Mouse (Mus musculus) heart, postnatal 10 days (tissue): ENCODE measurements around the gene Apoa4. TPM values are rescaled to one million over a fixed set of nuclear protein-coding genes. Genes with fewer than 3 reads are reported as not detected.

Source experiments
- DNase-seq, 2 experiments: peaks; one replicate each; pipeline ENCODE4 v3.0.0; 2021
- intact Hi-C: fragments of 180-260 bp; cut with DNase I; formaldehyde crosslinking; loops from one replicate; pipeline ENCODE4 v1.15.1; 2025
- total RNA-seq, 2 experiments: library from RNA; stranded (reverse); gene quantifications; 2 replicates each; pipeline ENCODE4 v1.2.3; 2021

Gene Apoa4
- total RNA-seq, 2 experiments from 2014 or later = not detected

DNA sequence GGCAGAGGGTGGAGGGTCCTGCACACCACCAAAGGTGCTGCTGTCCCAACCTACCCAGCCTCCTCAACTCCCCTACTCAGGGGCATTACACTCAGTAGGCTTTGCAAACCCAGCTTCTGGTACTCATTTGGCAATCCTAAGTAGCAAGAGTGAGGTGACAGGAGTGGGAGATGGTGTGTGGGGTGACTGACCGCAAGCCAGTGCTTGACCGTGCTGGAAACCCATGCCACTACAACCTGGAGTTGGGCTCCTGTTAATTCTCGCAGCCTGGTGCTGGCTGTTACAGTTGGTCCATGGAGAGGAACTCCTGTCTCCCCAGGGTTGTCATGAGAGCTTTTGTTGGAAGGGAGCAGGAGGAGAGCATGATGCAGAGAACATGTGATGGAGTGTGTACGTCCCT lies 30.3 kb downstream of the Apoa4 start:
- intact Hi-C loops = no loop called here

GRCm38 (mm10) chr9:46272070-46272469 lies 31.6 kb downstream of the Apoa4 start:
- no peak for DNase-seq
- intact Hi-C loops = no loop called here

More for the DNA sequence above, 30.3 kb downstream of the Apoa4 start:
- no peak for DNase-seq

DNA sequence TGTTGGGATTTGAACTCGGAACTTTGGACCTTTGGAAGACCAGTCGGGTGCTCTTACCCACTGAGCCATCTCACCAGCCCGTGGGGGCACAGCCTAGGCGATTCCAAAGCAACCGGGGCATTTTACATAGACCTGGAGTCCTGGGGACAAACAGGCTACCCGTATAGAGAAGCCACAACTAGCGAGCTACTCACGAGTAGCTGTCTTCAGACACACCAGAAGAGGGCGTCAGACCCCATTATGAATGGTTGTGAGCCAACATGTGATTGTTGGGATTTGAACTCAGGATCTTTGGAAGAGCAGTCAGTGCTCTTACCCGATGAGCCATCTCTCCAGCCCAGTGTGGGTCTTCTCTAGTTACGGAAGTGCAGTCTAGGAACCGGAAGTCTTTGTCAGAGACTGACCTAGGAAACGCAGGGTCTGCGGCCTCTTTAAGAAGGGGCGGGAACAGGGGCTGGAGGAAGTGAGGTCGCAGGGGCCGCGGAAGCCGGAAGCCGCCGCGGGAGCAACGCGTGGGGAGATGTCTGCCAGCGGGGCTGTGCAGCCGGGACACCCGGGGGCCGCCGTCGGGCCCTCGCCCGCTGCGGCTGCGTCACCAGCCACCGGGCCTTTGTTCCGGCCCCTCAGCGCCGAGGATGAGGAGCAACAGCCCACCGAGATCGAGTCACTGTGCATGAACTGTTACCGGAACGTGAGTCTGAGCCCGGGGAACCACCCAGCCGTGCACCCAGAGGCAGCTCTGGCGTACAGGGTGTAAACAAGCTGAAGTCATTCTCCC lies 32.4 kb downstream of the Apoa4 start, which contains the start of gene Zpr1:
TSS of gene Zpr1 (plus strand) at position 388 of the 778 bp plus-strand sequence.
- intact Hi-C loops = no loop called here

DNA sequence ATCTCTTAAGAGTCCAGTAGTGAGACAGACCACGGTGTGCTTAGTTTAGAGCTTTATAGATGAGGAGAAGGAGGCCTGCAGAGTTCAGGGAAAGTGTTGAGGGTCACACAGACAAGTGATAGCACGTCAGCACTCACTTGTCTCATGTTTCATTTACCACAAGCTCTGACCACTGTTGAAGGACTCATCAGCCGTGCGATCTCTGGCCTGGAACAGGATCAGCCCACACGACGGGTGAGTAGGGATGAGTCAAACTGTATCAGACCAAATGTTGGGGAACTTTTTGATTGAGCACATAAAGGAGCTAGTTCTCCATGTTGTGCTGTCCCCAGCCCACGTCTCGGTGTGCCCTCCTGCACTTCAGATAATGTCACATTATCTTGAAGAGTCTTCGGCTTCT lies 34.0 kb downstream of the Apoa4 start:
- DNase-seq = no peak
- intact Hi-C loops = no loop called here

More for the DNA sequence above, 32.4 kb downstream of the Apoa4 start, which contains the start of gene Zpr1:
- peak; percentile 92 to 94 for DNase-seq

DNA sequence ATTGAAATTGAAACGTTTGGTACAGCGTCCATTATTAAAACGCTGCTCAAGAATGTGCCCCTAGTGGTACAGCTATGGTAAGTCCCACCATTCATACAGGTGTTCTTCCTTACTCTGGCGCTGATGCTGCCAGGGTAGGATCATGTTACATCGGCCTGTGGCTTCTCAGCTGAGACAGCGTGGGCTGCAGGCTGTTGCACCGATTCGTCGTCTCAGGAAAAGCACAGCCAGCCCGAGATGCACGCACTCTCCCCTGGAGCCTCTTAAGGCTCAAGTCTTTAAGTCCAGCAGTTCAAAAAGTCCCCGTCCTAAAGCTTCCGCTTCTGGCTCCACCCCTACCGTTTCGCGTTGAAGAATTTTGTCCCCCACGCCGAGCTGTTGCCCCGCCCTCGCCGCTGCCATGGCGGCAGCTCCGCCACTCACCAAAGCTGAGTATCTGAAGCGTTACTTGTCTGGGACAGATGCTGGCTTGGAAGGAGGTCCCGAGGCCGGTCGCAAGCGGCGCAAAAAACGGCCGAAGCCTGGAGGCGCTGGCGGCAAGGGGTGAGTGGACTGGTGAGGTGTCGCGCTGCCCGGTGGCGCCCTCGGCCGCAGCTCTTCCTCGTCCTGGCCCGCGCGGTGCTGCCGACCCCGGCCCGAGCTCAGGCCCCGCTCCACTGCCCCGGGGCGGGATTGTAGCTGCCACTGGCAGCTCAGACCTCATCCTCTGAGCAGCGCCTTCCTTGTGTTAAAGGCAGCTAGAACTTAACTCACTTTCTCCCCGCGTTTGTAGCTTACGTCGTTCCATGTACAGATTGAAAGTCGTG lies 42.3 kb downstream of the Apoa4 start, which contains the start of gene Bud13:
TSS of gene Bud13 (plus strand) at position 378 of the 806 bp plus-strand sequence.
- intact Hi-C loops = no loop called here
- peak; percentile 96 to 97 for DNase-seq

Other genes starting within 250 kb of the Apoa4 start
- gene Pafah1b2, start 228.0 kb upstream of the Apoa4 start, total RNA-seq = 10 to 100 TPM; 85.1 to 87.3 TPM
- 10 to 100 TPM; 61.8 to 72.7 TPM for gene Sik3, start 227.9 kb upstream of the Apoa4 start, total RNA-seq
- under 1 TPM; 0.26 to 0.50 TPM for gene Apoa1, start 12.1 kb upstream of the Apoa4 start, total RNA-seq
- gene Apoc3, start 5.1 kb upstream of the Apoa4 start, total RNA-seq = not detected
- not detected for gene Apoa5, start 27.9 kb downstream of the Apoa4 start, total RNA-seq
- gene Zpr1, start 32.4 kb downstream of the Apoa4 start, total RNA-seq = 10 to 100 TPM; 22.1 to 22.8 TPM
- gene Bud13, start 42.3 kb downstream of the Apoa4 start, total RNA-seq = 10 to 100 TPM in 1 of 2 experiments, 1 to 10 TPM in 1; 8.0 to 11.6 TPM
- not detected for gene 4931429L15Rik, start 79.3 kb downstream of the Apoa4 start, total RNA-seq